Mouse (Mus musculus) adrenal gland, adult 10 weeks (tissue): ENCODE measurements around the gene Nynrin. TPM values are rescaled to one million over a fixed set of nuclear protein-coding genes. Genes with fewer than 3 reads are reported as not detected.

Experiments
- polyA plus RNA-seq: library from polyadenylated mRNA; stranded (reverse); fragments of 350-450 nt; fragmentation: Illumina TruSeq; extraction: RNeasy Lipid Tissue Mini Kit (QIAGEN cat#74804); gene quantifications from one replicate; pipeline ENCODE4 v1.2.3, GENCODE M21; 2014; ENCODE audit warnings: low read depth, low replicate concordance

Gene Nynrin
- polyA plus RNA-seq, result 0.41 TPM

GRCm38 (mm10) chr14:55853621-55854285, at the start of gene Nynrin:
Nynrin (plus strand) TSS chr14:55854010.

GRCm38 (mm10) chr14:55822991-55823762, 30.6 kb upstream of the Nynrin start, which contains the start of gene Nfatc4:
Nfatc4 (plus strand) TSS chr14:55823144.

GRCm38 (mm10) chr14:55884166-55884565, 30.4 kb downstream of the Nynrin start, which contains the start of gene Cbln3:
Cbln3 (minus strand) TSS chr14:55884392.

GRCm38 (mm10) chr14:55884713-55885113, 30.9 kb downstream of the Nynrin start, which contains the start of gene Khnyn:
Khnyn (plus strand) TSS chr14:55884947.

GRCm38 (mm10) chr14:55899701-55900413, 46.0 kb downstream of the Nynrin start, which contains the start of gene Sdr39u1:
Sdr39u1 (minus strand) TSS chr14:55900293.

Other genes starting within 250 kb of the Nynrin start
- gene Rec8, start 236.0 kb upstream of the Nynrin start, polyA plus RNA-seq, result 2.4 TPM
- gene Ipo4, start 218.1 kb upstream of the Nynrin start, polyA plus RNA-seq, result 13.4 TPM
- gene Gm49378, start 216.1 kb upstream of the Nynrin start, polyA plus RNA-seq, result 1.7 TPM
- 48.9 TPM for gene Tm9sf1, start 210.2 kb upstream of the Nynrin start, polyA plus RNA-seq
- gene Tssk4, start 203.8 kb upstream of the Nynrin start, polyA plus RNA-seq, result not detected
- 32.2 TPM for gene Mdp1, start 193.5 kb upstream of the Nynrin start, polyA plus RNA-seq
- gene Gmpr2, start 182.1 kb upstream of the Nynrin start, polyA plus RNA-seq, result 44.1 TPM
- gene Nedd8, start 181.9 kb upstream of the Nynrin start, polyA plus RNA-seq, result 81.5 TPM
- 10.6 TPM for gene Tinf2, start 172.2 kb upstream of the Nynrin start, polyA plus RNA-seq
- gene Tgm1, start 140.1 kb upstream of the Nynrin start, polyA plus RNA-seq, result not detected
- 0.47 TPM for gene Rabggta, start 131.7 kb upstream of the Nynrin start, polyA plus RNA-seq
- gene Dhrs1, start 108.3 kb upstream of the Nynrin start, polyA plus RNA-seq, result 15.6 TPM
- 6.7 TPM for gene Nop9, start 108.3 kb upstream of the Nynrin start, polyA plus RNA-seq
- not detected for gene Cideb, start 95.6 kb upstream of the Nynrin start, polyA plus RNA-seq
- not detected for gene Ltb4r2, start 92.6 kb upstream of the Nynrin start, polyA plus RNA-seq
- 0.41 TPM for gene Ltb4r1, start 88.0 kb upstream of the Nynrin start, polyA plus RNA-seq
- 1.1 TPM for gene Adcy4, start 69.9 kb upstream of the Nynrin start, polyA plus RNA-seq
- not detected for gene Ripk3, start 65.1 kb upstream of the Nynrin start, polyA plus RNA-seq
- gene Nfatc4, start 30.9 kb upstream of the Nynrin start, polyA plus RNA-seq, result 2.6 TPM
- gene Cbln3, start 30.4 kb downstream of the Nynrin start, polyA plus RNA-seq, result not detected
- gene Khnyn, start 30.9 kb downstream of the Nynrin start, polyA plus RNA-seq, result 9.7 TPM
- gene Sdr39u1, start 46.3 kb downstream of the Nynrin start, polyA plus RNA-seq, result 16.7 TPM
- 2.0 TPM for gene Cma1, start 90.7 kb downstream of the Nynrin start, polyA plus RNA-seq
- gene Cma2, start 97.0 kb downstream of the Nynrin start, polyA plus RNA-seq, result not detected
- gene Mcpt1, start 164.0 kb downstream of the Nynrin start, polyA plus RNA-seq, result not detected
- not detected for gene Mcpt9, start 176.5 kb downstream of the Nynrin start, polyA plus RNA-seq
- 0.58 TPM for gene Mcpt2, start 188.0 kb downstream of the Nynrin start, polyA plus RNA-seq
- 3.4 TPM for gene Mcpt4, start 208.3 kb downstream of the Nynrin start, polyA plus RNA-seq
- gene Mcpt8, start 231.3 kb downstream of the Nynrin start, polyA plus RNA-seq, result not detected
- gene Ctsg, start 248.6 kb downstream of the Nynrin start, polyA plus RNA-seq, result not detected